Mouse (Mus musculus): ENCODE results near the gene Pdgfc.

- TF ChIP-seq CTCF (IDR thresholded peaks at IDR 0.05; ENCODE audit: insufficient read depth, low read length) (no peak), POLR2A (IDR thresholded peaks at IDR 0.05; ENCODE audit: borderline replicate concordance, extremely low read depth, low read depth, low read length) (no peak)
Observed at GRCm38 (mm10) chr3:81057719-81058118, 21.5 kb downstream of the Pdgfc start.

Measured in lung, adult 2 months (tissue).